In the genomic region with DNA sequence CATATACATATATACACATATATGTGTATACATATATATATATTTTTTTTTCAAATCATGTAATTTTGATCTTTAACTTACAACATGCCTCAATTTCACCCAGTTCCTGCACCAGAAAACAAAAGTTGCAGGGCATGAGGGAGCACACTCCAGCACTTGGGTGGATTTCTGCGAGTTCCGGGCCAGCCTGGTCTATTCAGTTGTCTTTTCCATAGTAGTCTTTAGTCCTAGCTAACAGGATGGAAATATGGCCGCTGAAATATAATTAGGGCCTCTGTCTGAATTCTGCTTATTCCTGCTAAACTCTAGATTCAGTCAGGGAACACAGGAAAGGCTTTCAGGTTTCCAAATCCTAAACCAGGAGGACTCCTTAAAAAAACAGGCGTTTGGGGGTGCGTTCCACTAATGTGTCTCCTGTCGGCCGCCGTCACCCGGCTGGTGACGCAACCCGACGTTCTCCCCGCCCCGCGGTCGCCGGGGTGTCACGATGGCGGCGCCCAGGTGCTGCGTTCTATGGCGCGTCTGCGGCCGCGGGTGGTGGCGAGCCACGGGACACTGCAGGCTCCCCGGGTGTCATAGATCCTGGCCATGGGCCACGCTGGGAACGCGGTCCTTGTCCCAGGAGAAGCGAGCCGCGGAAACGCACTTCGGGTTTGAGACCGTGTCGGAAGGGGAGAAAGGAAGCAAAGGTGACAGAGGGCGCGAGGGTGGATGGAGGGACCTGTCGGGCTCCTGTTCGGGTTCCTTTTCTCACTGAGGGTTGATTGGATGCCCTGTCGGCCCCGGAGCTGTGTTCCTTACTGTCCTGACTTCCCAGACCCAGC, we compare ENCODE assay signal across 8 mouse cellular contexts. TPM values are rescaled to one million over a fixed set of nuclear protein-coding genes. Genes with fewer than 3 reads are reported as not detected.
DNase-seq lines count a peak whose midpoint lies in the region; ATAC-seq and TF ChIP-seq lines count a peak whose summit lies in the region.

A gene (plus strand): TSS at position 441 of the 824 bp plus-strand sequence.

- WGBS in forebrain, embryonic 12.5 days: 3% methylated on average over 45 of the region's 45 CpGs
- WGBS in heart, embryonic 16.5 days: 3% methylated on average over 45 of the region's 45 CpGs
- WGBS in liver, embryonic 14.5 days (ENCODE audit: insufficient replicate concordance): 3% methylated on average over 45 of the region's 45 CpGs
- WGBS in neural tube, embryonic 11.5 days: 4% methylated on average over 45 of the region's 45 CpGs
- 3% methylated on average over 45 of the region's 45 CpGs for WGBS in stomach, postnatal 0 days

- peak within 1 kb of the TSS; percentile 85 for H3K9ac ChIP-seq in forebrain, embryonic 12.5 days
- peak within 1 kb of the TSS; percentile 89 for H3K9ac ChIP-seq in heart, embryonic 16.5 days (ENCODE audit: low read length)
- peak within 1 kb of the TSS; percentile 56 for H3K9ac ChIP-seq in liver, embryonic 14.5 days (replicated peaks)
- H3K9ac ChIP-seq in neural tube, embryonic 11.5 days (ENCODE audit: low read length): peak within 1 kb of the TSS; percentile 61
- H3K9ac ChIP-seq in stomach, postnatal 0 days (ENCODE audit: low read length): peak within 1 kb of the TSS; percentile 89

- peak within 1 kb of the TSS; percentile 95 for H3K4me2 ChIP-seq in forebrain, embryonic 12.5 days
- H3K4me2 ChIP-seq in heart, embryonic 16.5 days (ENCODE audit: low read depth, low read length): peak within 1 kb of the TSS; percentile 65
- H3K4me2 ChIP-seq in liver, embryonic 14.5 days (ENCODE audit: low read depth): peak within 1 kb of the TSS; percentile 87
- peak within 1 kb of the TSS; percentile 82 for H3K4me2 ChIP-seq in neural tube, embryonic 11.5 days (ENCODE audit: low read depth)
- H3K4me2 ChIP-seq in stomach, postnatal 0 days (replicated peaks; ENCODE audit: low read depth): peak within 1 kb of the TSS; percentile 89

- peak; percentile 30; the same call in 1 of the 2 replicates for TF ChIP-seq EP300 in liver, embryonic 14.5 days (IDR thresholded peaks at IDR 0.05; ENCODE audit: low read depth)
- no peak for TF ChIP-seq EP300 in stomach, postnatal 0 days (optimal IDR thresholded peaks at IDR 0.05)

- H3K27me3 ChIP-seq in forebrain, embryonic 12.5 days: no peaks in the 10 kb centered on the region
- H3K27me3 ChIP-seq in heart, embryonic 16.5 days (ENCODE audit: control insufficient read depth, insufficient read depth, low read length): no peaks in the 10 kb centered on the region
- no peaks in the 10 kb centered on the region for H3K27me3 ChIP-seq in liver, embryonic 14.5 days (ENCODE audit: control insufficient read depth, insufficient read depth, low read length)
- H3K27me3 ChIP-seq in neural tube, embryonic 11.5 days (ENCODE audit: control insufficient read depth, insufficient read depth, low read length): no peaks in the 10 kb centered on the region
- no peaks in the 10 kb centered on the region for H3K27me3 ChIP-seq in stomach, postnatal 0 days (ENCODE audit: control insufficient read depth, insufficient read depth, low read length)

- peaks cover 7% of the 10 kb centered on the region for H3K4me1 ChIP-seq in forebrain, embryonic 12.5 days
- peaks cover 5% of the 10 kb centered on the region for H3K4me1 ChIP-seq in heart, embryonic 16.5 days (ENCODE audit: control insufficient read depth, insufficient read depth, low read length)
- H3K4me1 ChIP-seq in liver, embryonic 14.5 days (replicated peaks; ENCODE audit: control insufficient read depth in 2 of 2, insufficient read depth in 2 of 2, low read length in 1 of 2): peaks cover 6 to 16% of the 10 kb centered on the region in 2 experiments
- H3K4me1 ChIP-seq in neural tube, embryonic 11.5 days (ENCODE audit: control insufficient read depth, insufficient read depth, low read length): peaks cover 4% of the 10 kb centered on the region
- H3K4me1 ChIP-seq in stomach, postnatal 0 days (replicated peaks; ENCODE audit: control insufficient read depth, insufficient read depth): peaks cover 3% of the 10 kb centered on the region; the same call in 1 of the 2 replicates

- H3K4me3 ChIP-seq in forebrain, embryonic 12.5 days (replicated peaks): peak within 1 kb of the TSS; percentile 93
- peak within 1 kb of the TSS; percentile 84 for H3K4me3 ChIP-seq in heart, embryonic 16.5 days (ENCODE audit: low read length)
- peak within 1 kb of the TSS; percentile 66 to 96 for H3K4me3 ChIP-seq in liver, embryonic 14.5 days (ENCODE audit: insufficient read depth in 1 of 2, low read depth in 2 of 2, low read length in 2 of 2)
- H3K4me3 ChIP-seq in neural tube, embryonic 11.5 days (ENCODE audit: low read depth, low read length): peak within 1 kb of the TSS; percentile 95
- peak within 1 kb of the TSS; percentile 93 for H3K4me3 ChIP-seq in stomach, postnatal 0 days (ENCODE audit: low read depth, low read length)

- H3K9me3 ChIP-seq in forebrain, embryonic 12.5 days: no peaks in the 10 kb centered on the region
- H3K9me3 ChIP-seq in heart, embryonic 16.5 days (replicated peaks; ENCODE audit: control insufficient read depth, low read length): no peaks in the 10 kb centered on the region
- no peaks in the 10 kb centered on the region for H3K9me3 ChIP-seq in liver, embryonic 14.5 days (ENCODE audit: control insufficient read depth, low read length)
- H3K9me3 ChIP-seq in neural tube, embryonic 11.5 days (ENCODE audit: control insufficient read depth, low read length): no peaks in the 10 kb centered on the region
- H3K9me3 ChIP-seq in stomach, postnatal 0 days (ENCODE audit: control insufficient read depth, low read length): no peaks in the 10 kb centered on the region

- TF ChIP-seq CTCF in liver, embryonic 14.5 days (IDR thresholded peaks at IDR 0.05; ENCODE audit: low read depth): no peak
- no peak for TF ChIP-seq CTCF in stomach, postnatal 0 days (IDR thresholded peaks at IDR 0.05; ENCODE audit: low read depth)

- peak within 1 kb of the TSS; percentile 50 for H3K27ac ChIP-seq in forebrain, embryonic 12.5 days
- H3K27ac ChIP-seq in heart, embryonic 16.5 days (ENCODE audit: low read length): peak within 1 kb of the TSS; percentile 76
- H3K27ac ChIP-seq in liver, embryonic 14.5 days: peak within 1 kb of the TSS; percentile 9
- H3K27ac ChIP-seq in neural tube, embryonic 11.5 days (ENCODE audit: low read depth, low read length): no peak within 1 kb of the TSS
- H3K27ac ChIP-seq in stomach, postnatal 0 days (replicated peaks): peak within 1 kb of the TSS; percentile 75

- H3K36me3 ChIP-seq in forebrain, embryonic 12.5 days (replicated peaks): peaks cover 14% of the 10 kb centered on the region
- H3K36me3 ChIP-seq in heart, embryonic 16.5 days (ENCODE audit: control insufficient read depth, insufficient read depth): peaks cover 12% of the 10 kb centered on the region
- peaks cover 5% of the 10 kb centered on the region for H3K36me3 ChIP-seq in liver, embryonic 14.5 days (replicated peaks; ENCODE audit: control insufficient read depth, insufficient read depth, low read depth)
- peaks cover under 1% of the 10 kb centered on the region for H3K36me3 ChIP-seq in neural tube, embryonic 11.5 days (ENCODE audit: control insufficient read depth, insufficient read depth, low read length)
- peaks cover 1% of the 10 kb centered on the region; the same call in 1 of the 2 replicates for H3K36me3 ChIP-seq in stomach, postnatal 0 days (ENCODE audit: control insufficient read depth, insufficient read depth, low read length)

- ATAC-seq in CD4-positive, CD25-positive, alpha-beta regulatory T cell, adult 4 months: peak; percentile 90
- ATAC-seq in forebrain, embryonic 12.5 days (ENCODE audit: low FRiP score): peak; percentile 85
- peak; percentile 88 for ATAC-seq in heart, embryonic 16.5 days (replicated peaks; ENCODE audit: extremely low read depth, insufficient read depth, low FRiP score)
- ATAC-seq in liver, embryonic 14.5 days (ENCODE audit: insufficient read depth): peak; percentile 84
- ATAC-seq in neural tube, embryonic 11.5 days (ENCODE audit: insufficient read depth, low FRiP score, low TSS enrichment): peak; percentile 65; the same call in 1 of the 2 replicates
- peak; percentile 76 for ATAC-seq in stomach, postnatal 0 days (ENCODE audit: low FRiP score, low TSS enrichment)

- peak; percentile 80 for DNase-seq in c-Kit-positive CD71-positive TER-119-negative erythroid progenitor cells, embryonic 14.5 days (ENCODE audit: low read depth)
- peak; percentile 86 to 94 for DNase-seq in kidney, postnatal 36 days
- peak; percentile 73 to 80 (median 79) for DNase-seq in liver, embryonic 14.5 days (ENCODE audit: low read depth in 3 of 3, low spot score in 3 of 3)
- DNase-seq in neural tube, embryonic 11.5 days (ENCODE audit: low spot score): peak; percentile 83
- DNase-seq in stomach, postnatal 0 days (ENCODE audit: low spot score): peak; percentile 88

RNA-seq across cellular contexts. Expression of the gene that starts here (rescaled TPM):
- polyA plus RNA-seq in CD4-positive, CD25-positive, alpha-beta regulatory T cell, adult 4 months (2017; shearing (Covaris generic)): 10 to 100 TPM; 32.2 to 43.3 TPM
- polyA plus RNA-seq in forebrain, embryonic 12.5 days (2016; fragmentation: Nextera tagmentation; extraction: Ambion mirVana): 54.3 and 57.1 TPM in 2 replicates
- polyA plus RNA-seq in heart, embryonic 16.5 days (2015; fragmentation: Nextera tagmentation; extraction: Ambion mirVana): 91.0 and 95.7 TPM in 2 replicates
- polyA plus RNA-seq in liver, embryonic 14.5 days (2012; rRNA removed): 8.2 and 10.3 TPM in 2 replicates
- polyA plus RNA-seq in liver, embryonic 14.5 days (2014; fragmentation: Nextera tagmentation; extraction: Ambion mirVana): 28.4 and 28.7 TPM in 2 replicates
- polyA plus RNA-seq in neural tube, embryonic 11.5 days (2014; fragmentation: Nextera tagmentation; extraction: Ambion mirVana): 58.5 and 61.0 TPM in 2 replicates
- 32.6 and 32.9 TPM in 2 replicates for polyA plus RNA-seq in stomach, postnatal 0 days (2015; fragmentation: Nextera tagmentation; extraction: Ambion mirVana)
